Mouse (Mus musculus) brain, embryonic 14.5 days (tissue): ENCODE measurements at regions not wholly inside any gene's neighbourhood (a gene's known extent, or its start where the extent isn't known, plus 50 kb on each side); places are given as distances from the start of the nearest gene placed in this dataset.

Experiments used
- CTCF ChIP-seq: fragments of 200-500 bp; IDR thresholded peaks from 2 replicates; pipeline ENCODE4 v1.5.1; 2012; ENCODE audit warnings: inconsistent platforms, mild to moderate bottlenecking, moderate library complexity, borderline replicate concordance; ENCODE audit not compliant: insufficient read depth, insufficient read length; ENCODE audit errors: extremely low read depth
- POLR2A ChIP-seq: fragments of 200-500 bp; IDR thresholded peaks from 2 replicates; pipeline ENCODE4 v1.6.1; 2012; ENCODE audit warnings: mild to moderate bottlenecking, inconsistent platforms, borderline replicate concordance; ENCODE audit not compliant: poor library complexity, insufficient read depth, insufficient read length, severe bottlenecking; ENCODE audit errors: extremely low read depth

GRCm38 (mm10) chr2:45197342-45197741 is 80.1 kb upstream of the Zeb2 start:
- TF ChIP-seq POLR2A (no peak), CTCF (no peak)
